In genomic region chr15:98917538-98918498, GRCm38 (mm10) we compare ENCODE assay signal across 8 mouse cellular contexts. TPM values are rescaled to one million over a fixed set of nuclear protein-coding genes. Genes with fewer than 3 reads are reported as not detected.
DNase-seq lines count a peak whose midpoint lies in the region; ATAC-seq lines count a peak whose summit lies in the region.

Gene Lmbr1l, minus strand, starts transcription at chr15:98918231.

- peak within 1 kb of the TSS; percentile 95 for H3K27ac ChIP-seq in intestine, embryonic 14.5 days (ENCODE audit: low read depth)

- ATAC-seq in intestine, embryonic 14.5 days (replicated peaks; ENCODE audit: low FRiP score, low TSS enrichment, low read depth), result peak; percentile 98

- peak within 1 kb of the TSS; percentile 87 for H3K4me3 ChIP-seq in intestine, embryonic 14.5 days (ENCODE audit: low read depth, low read length)

- intact Hi-C loops in left cerebral cortex, postnatal 14 days (cut with DNase I), result loop anchor here (5.0 kb wide), 1 partner anchor 36 kb away; no protein-coding TSS in a partner anchor

- H3K4me1 ChIP-seq in intestine, embryonic 14.5 days (replicated peaks; ENCODE audit: control insufficient read depth, insufficient read depth, low read length), result peaks cover 14% of the 10 kb centered on the region

- H3K9me3 ChIP-seq in intestine, embryonic 14.5 days (ENCODE audit: control insufficient read depth, low read length), result no peaks in the 10 kb centered on the region

- peak within 1 kb of the TSS; percentile 86 for H3K4me2 ChIP-seq in intestine, embryonic 14.5 days (ENCODE audit: low read length)

- WGBS in intestine, embryonic 14.5 days, result under 1% methylated on average over 76 of the region's 82 CpGs

- peaks cover 9% of the 10 kb centered on the region for H3K36me3 ChIP-seq in intestine, embryonic 14.5 days (ENCODE audit: control insufficient read depth, insufficient read depth, low read length)

- peak within 1 kb of the TSS; percentile 78 for H3K9ac ChIP-seq in intestine, embryonic 14.5 days (ENCODE audit: low read length)

- peak; percentile 92 to 93 for DNase-seq in adrenal gland, adult 18-20 months (ENCODE audit: low spot score in 2 of 2)
- DNase-seq in embryo, embryonic 11 days, result peak; percentile 100
- peak; percentile 100 for DNase-seq in gastrocnemius, postnatal 25 days
- peak; percentile 98 for DNase-seq in intestine, embryonic 14.5 days (ENCODE audit: low spot score)
- peak; percentile 99 for DNase-seq in left cerebral cortex, postnatal 14 days (ENCODE audit: low spot score in 2 of 2)
- peak; percentile 100 for DNase-seq in mesoderm, embryonic 11.5 days (ENCODE audit: low read depth, low spot score)
- DNase-seq in right cerebral cortex, postnatal 36 days (ENCODE audit: low spot score in 2 of 2), result peak; percentile 99
- peak; percentile 99 for DNase-seq in yolk sac, embryonic 10.5 days (ENCODE audit: low spot score)

- H3K27me3 ChIP-seq in intestine, embryonic 14.5 days (replicated peaks; ENCODE audit: control insufficient read depth, insufficient read depth, low read length), result no peaks in the 10 kb centered on the region

RNA-seq across cellular contexts. Expression of gene Lmbr1l, which starts in this region (rescaled TPM):
- 10 to 100 TPM; 12.1 to 14.0 TPM for total RNA-seq in adrenal gland, adult 18-20 months (2021)
- 1 to 10 TPM; 6.1 to 6.6 TPM for total RNA-seq in gastrocnemius, postnatal 25 days (2021)
- polyA plus RNA-seq in intestine, embryonic 14.5 days (2014; fragmentation: Nextera tagmentation; extraction: Ambion mirVana), result 4.1 and 5.5 TPM in 2 replicates
- total RNA-seq in left cerebral cortex, postnatal 14 days (2021), result 10 to 100 TPM; 17.9 to 18.1 TPM

Comparison
In these comparisons a context has a peak if more than half of its experiments do, and no peak if none do; other contexts are left out.
1. Peak in every context shown above with its lines: DNase-seq, ATAC-seq, H3K4me3 ChIP-seq and H3K27ac ChIP-seq.